Mouse (Mus musculus): ENCODE results near the gene Gm8871.
"Not testable (repeated sequence)": the region's sequence is repeated elsewhere in the genome, so short reads cannot be mapped to it uniquely, and the experiment has no call there.

GRCm38 (mm10) chr5:10958057-10958456 lies 10.5 kb downstream of the Gm8871 start:
- TF ChIP-seq HCFC1 (IDR thresholded peaks at IDR 0.05; ENCODE audit: low read depth, low read length); EP300 (IDR thresholded peaks at IDR 0.05; ENCODE audit: low read depth in 1 of 2, low read length in 2 of 2); CTCF (IDR thresholded peaks at IDR 0.05 in 2 of 3, conservative IDR thresholded peaks at IDR 0.05 in 1 of 3; ENCODE audit: control insufficient read depth in 1 of 3, insufficient read depth in 1 of 3, low read depth in 2 of 3, low read length in 3 of 3, poor library complexity in 1 of 3, severe bottlenecking in 1 of 3); SIN3A (IDR thresholded peaks at IDR 0.05; ENCODE audit: low read length); MYB (IDR thresholded peaks at IDR 0.05; ENCODE audit: low read depth, low read length); KAT2A (conservative IDR thresholded peaks at IDR 0.05; ENCODE audit: low read depth, low read length); ZC3H11A (IDR thresholded peaks at IDR 0.05; ENCODE audit: low read depth, low read length); RCOR1 (IDR thresholded peaks at IDR 0.05; ENCODE audit: low read depth, low read length); POLR2A (IDR thresholded peaks at IDR 0.05; ENCODE audit: control insufficient read depth in 1 of 2, insufficient read depth in 1 of 2, low read depth in 1 of 2, low read length in 2 of 2, poor library complexity in 1 of 2); TCF12 (IDR thresholded peaks at IDR 0.05; ENCODE audit: low read depth, low read length); BHLHE40 (IDR thresholded peaks at IDR 0.05; ENCODE audit: borderline replicate concordance, low read depth, low read length); MXI1 (IDR thresholded peaks at IDR 0.05; ENCODE audit: low read depth, low read length); MAFK (IDR thresholded peaks at IDR 0.05; ENCODE audit: borderline replicate concordance, low read depth, low read length): not testable (repeated sequence)

Data from MEL (cell line).